Mouse (Mus musculus) ovary, postnatal 14 days (tissue): ENCODE data around the gene Cnih3.

Source experiments
- DNase-seq: peaks from one replicate; pipeline ENCODE4 v3.0.0; 2022; ENCODE audit warnings: low spot score

Gene Cnih3

GRCm38 (mm10) chr1:181448041-181448440, 95.6 kb downstream of the Cnih3 start:
- DNase-seq = no peak

- DNase-seq = no peak
Measured at GRCm38 (mm10) chr1:181453106-181453505, 100.7 kb downstream of the Cnih3 start.

- no peak for DNase-seq
Measured at GRCm38 (mm10) chr1:181456911-181457310, 104.5 kb downstream of the Cnih3 start.

GRCm38 (mm10) chr1:181459431-181460105, 107.1 kb downstream of the Cnih3 start:
- no peak for DNase-seq

- DNase-seq = no peak
Measured at GRCm38 (mm10) chr1:181460283-181460682, 107.9 kb downstream of the Cnih3 start.

- DNase-seq = no peak
Measured at GRCm38 (mm10) chr1:181461484-181461883, 109.1 kb downstream of the Cnih3 start.

GRCm38 (mm10) chr1:181462051-181462905, 109.8 kb downstream of the Cnih3 start:
- DNase-seq = no peak

GRCm38 (mm10) chr1:181462906-181463179, 110.4 kb downstream of the Cnih3 start:
- no peak for DNase-seq

GRCm38 (mm10) chr1:181465027-181465426, 112.6 kb downstream of the Cnih3 start:
- DNase-seq = no peak

- DNase-seq = no peak
Measured at GRCm38 (mm10) chr1:181466040-181466439, 113.6 kb downstream of the Cnih3 start.

GRCm38 (mm10) chr1:181466601-181467320, 114.3 kb downstream of the Cnih3 start:
- no peak for DNase-seq

GRCm38 (mm10) chr1:181467321-181467670, 114.9 kb downstream of the Cnih3 start:
- DNase-seq = no peak

- DNase-seq = no peak
Measured at GRCm38 (mm10) chr1:181469415-181469814, 117.0 kb downstream of the Cnih3 start.

GRCm38 (mm10) chr1:181476141-181476540, 123.7 kb downstream of the Cnih3 start:
- no peak for DNase-seq

GRCm38 (mm10) chr1:181476557-181476956, 124.1 kb downstream of the Cnih3 start:
- DNase-seq = no peak

- DNase-seq = no peak
Measured at GRCm38 (mm10) chr1:181484696-181485095, 132.3 kb downstream of the Cnih3 start.

- no peak for DNase-seq
Measured at GRCm38 (mm10) chr1:181503471-181503870, 151.0 kb downstream of the Cnih3 start.

GRCm38 (mm10) chr1:181505367-181505766, 152.9 kb downstream of the Cnih3 start:
- no peak for DNase-seq
